Mouse (Mus musculus) lung, adult 2 months (tissue): ENCODE measurements at regions not wholly inside any gene's neighbourhood (a gene's known extent, or its start where the extent isn't known, plus 50 kb on each side); places are given as distances from the start of the nearest gene placed in this dataset.

Experiments
- CTCF ChIP-seq: fragments of 200-500 bp; IDR thresholded peaks from 2 replicates; pipeline ENCODE4 v1.5.1; 2011; ENCODE audit warnings: mild to moderate bottlenecking, low read length, control low read depth; ENCODE audit not compliant: insufficient read depth
- POLR2A ChIP-seq: fragments of 200-500 bp; IDR thresholded peaks from 2 replicates; pipeline ENCODE4 v1.6.1; 2011; ENCODE audit warnings: low read depth, mild to moderate bottlenecking, control low read depth, low read length, borderline replicate concordance; ENCODE audit errors: extremely low read depth

GRCm38 (mm10) chr7:137927371-137927770, 470.2 kb downstream of the Tcerg1l start:
- TF ChIP-seq CTCF (no peak), POLR2A (no peak)
